Mouse (Mus musculus): ENCODE measurements around the gene Npas4.
"Not testable (repeated sequence)": the region's sequence is repeated elsewhere in the genome, so short reads cannot be mapped to it uniquely, and the experiment has no call there.

Npas4 gene

DNA sequence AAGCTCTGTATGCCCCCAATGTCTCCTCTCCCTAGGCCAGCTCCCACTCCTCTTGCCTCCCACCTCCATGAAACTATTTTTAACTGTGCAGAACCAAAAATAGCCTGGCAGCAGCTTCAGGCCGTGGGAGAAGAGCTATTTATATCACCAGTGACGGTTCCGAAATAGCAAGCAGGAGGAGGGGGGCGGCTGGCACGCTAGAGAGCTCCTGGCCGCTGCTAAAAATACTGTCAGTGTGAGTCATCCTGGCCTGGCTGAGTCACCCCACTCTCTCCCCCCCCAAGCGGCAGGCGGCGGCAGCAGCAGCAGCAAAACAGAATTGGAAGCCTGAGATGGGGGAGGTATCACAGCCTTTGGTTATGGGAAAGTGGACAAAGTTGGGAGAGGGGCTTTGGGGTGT, 2.8 kb upstream of the Npas4 start:
- DNase-seq (ENCODE audit: low read depth): peak; percentile 44

DNA sequence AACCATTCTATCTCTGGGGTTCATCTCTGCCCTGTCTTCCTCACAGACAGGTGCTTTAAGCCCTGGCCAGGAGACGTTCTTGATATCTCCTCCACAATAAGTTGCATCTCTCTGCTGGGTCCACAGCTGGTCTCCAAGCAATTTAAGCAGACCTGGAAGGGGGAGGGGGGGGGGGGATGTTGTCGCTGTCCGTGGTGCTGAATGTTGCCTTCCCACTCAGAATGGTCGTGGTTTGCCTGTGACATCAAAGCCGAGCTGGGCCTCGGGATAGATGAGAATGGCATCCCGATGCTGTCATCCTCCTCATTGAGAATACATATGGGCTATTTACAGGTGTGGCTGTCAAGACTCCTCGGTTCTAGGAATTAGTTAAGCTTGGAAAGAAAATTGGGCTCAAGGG, 2.3 kb upstream of the Npas4 start:
- DNase-seq (ENCODE audit: low read depth): peak; percentile 17

DNA sequence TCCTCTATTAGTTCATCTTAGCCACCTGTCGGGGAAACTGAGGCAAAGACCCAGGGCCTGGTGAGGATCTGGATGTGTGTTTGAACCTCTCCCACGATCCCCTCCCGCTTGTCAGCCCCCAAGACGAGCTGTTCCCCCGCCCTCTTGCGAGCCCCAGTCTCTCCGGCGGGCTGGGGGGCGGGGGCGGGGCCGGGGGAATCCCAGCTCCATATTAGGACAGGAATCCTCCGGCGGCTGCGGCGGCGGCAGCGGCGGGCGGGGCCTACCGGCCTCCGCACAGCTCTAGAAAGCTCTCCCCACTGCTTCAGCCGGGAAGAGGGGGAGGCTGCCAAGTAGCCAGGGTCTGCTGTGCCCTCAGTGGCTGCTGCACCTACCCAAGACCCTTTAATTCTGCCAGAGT, 600 bp upstream of the Npas4 start:
- no peak for DNase-seq (ENCODE audit: low read depth)

DNA sequence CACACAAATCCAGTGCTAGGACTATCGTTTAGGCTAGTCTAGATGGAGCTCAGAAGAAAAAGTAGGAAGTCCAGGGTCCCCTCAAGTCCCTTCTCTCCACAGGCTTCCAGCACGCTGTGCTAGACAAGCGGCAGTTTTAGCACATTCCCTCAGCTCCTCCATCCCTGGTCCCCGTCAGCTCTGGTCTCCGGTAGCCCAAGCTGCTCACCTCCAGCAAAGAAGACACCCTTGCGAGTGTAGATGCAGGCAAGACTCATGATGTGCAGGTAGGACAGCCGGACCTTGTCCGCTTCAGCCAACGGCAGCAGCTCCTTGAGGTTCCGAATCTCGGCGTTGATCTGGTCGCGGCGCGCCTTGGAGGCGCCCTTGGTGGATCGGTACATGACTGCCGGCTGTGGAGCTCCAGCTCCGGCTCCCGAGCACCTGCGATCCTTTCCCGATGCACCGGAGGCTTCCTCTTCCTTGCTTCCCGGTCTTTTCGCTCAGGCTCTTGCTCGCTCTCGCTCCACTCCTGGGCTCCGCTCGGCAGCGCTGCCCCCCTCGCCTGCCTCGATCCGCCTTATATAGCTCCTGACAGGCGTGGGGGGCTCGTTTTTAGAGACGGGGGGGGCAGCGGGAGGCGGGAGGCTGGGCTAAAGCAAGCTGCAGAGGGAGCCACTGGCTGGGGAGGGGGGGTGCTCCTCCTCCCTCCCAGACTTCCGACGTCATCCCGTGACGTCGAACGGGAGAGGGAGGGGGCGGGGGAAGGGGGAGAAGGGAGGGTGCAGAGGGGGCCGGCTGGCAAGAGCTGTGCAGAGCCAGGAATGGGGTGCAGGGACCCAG, 471 bp downstream of the Npas4 start:
- DNase-seq (ENCODE audit: low read depth): no peak

DNA sequence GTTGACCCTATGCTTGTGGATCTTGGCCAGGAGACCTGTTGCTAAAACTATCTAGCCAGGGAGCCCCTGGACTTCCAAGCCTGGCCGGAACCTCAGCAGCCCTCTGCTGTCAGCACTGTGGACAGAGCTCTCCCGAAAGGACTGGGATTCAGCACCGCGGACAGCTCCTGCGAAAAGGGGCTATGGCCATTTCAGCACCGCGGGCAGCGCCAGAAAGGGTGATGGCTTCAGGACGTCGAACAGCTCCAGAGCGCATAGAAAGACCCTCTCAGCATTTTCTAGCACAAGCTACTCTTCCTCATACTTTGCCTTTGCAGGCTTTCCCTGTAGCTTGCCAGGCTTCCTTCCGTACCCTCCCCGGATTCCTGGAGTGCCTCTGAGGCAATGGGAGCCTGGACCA, 1.1 kb downstream of the Npas4 start:
- DNase-seq (ENCODE audit: low read depth): peak; percentile 91

DNA sequence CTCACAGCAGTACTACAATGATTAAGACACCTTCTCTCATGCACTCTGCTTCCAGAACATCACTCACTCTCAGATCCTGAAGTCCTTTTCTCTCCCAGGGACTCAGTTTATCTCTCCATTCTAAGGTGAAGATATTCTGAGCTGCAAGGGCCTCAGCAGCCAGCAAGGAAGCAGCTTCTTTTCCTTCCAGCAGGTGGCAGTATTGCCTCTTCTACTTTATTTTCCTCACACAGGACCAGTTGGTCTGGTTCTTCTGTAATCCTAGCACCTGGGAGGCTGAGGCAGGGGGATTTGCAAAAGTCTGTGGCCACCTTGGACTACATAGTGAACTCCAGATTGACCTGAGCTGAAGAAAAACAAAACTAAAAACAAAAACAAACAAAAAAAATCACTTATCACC, 8.3 kb downstream of the Npas4 start:
- DNase-seq (ENCODE audit: low read depth): peak; percentile 56

DNA sequence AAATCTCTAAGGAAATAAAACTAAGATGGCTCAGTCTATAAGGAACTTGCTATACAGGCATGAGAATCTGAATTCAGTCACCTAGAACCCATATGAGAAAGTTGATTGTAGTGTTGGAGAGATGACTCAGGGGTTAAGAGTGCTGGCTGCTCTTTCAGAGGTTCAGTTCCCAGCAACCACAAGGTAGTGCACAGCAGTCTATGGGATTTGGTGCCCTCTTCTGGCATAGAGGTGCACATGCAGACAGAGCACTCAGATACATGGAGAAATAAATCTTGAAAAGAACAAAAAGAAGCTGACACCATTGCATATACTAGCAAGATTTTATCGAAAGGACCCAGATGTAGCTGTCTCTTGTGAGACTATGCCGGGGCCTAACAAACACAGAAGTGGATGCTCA, 21.9 kb downstream of the Npas4 start:
- DNase-seq (ENCODE audit: low read depth): peak; percentile 24

DNA sequence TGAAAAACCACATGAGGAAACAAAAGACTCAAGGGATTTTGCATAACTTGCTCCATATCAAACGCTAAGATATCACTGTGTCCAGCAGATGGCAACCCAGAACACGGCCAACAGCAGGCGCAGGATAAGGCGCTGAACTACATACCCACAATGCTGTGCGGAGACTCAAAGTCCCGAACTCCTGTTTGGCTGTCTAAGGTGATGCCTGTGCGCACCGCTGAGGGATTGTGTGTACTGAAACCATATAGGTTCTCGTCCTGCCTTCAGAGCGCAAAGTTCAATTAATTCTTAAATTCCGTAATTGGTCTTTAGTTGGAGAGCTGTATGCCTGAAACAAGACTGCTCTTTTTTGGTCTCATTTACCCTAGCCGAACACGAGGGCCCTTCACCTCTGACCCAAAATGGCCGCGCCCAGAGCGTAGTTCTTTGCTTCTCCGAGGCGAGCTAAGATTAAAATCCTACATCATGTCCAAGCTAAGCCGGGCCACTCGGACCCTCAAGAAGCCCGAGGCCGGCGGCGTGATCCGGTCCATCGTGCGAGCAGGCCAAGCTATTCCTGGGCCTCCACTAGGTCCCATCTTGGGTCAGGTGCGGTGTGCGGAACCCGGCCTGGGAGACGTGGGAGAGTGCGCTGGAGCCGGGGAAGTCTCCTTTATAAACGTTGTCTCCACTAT, 28.1 kb downstream of the Npas4 start, which contains the start of gene Mrpl11:
Gene Mrpl11 (plus strand): TSS at position 220 of the 674 bp plus-strand sequence.
- peak; percentile 93 for DNase-seq (ENCODE audit: low read depth)

DNA sequence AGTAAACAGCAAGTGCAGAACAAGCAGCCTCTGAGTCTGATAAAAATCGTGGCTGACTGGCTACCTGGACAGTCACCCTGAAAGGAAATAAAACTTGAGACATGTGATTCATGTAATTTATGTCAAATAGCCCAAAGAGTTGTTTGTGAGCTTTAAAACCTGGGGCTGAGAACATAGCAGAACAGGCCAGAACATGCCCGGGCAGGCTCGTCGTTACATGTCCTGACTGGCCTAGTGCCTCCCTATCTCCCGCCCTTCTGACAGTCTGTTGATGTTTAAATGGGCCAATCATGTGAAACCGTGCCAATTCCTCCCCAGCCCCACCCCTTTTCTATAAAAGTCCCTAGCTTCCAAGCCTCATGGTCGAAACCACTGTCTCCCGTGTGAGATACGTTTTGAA, 41.5 kb downstream of the Npas4 start:
- DNase-seq (ENCODE audit: low read depth): not testable (repeated sequence)

DNA sequence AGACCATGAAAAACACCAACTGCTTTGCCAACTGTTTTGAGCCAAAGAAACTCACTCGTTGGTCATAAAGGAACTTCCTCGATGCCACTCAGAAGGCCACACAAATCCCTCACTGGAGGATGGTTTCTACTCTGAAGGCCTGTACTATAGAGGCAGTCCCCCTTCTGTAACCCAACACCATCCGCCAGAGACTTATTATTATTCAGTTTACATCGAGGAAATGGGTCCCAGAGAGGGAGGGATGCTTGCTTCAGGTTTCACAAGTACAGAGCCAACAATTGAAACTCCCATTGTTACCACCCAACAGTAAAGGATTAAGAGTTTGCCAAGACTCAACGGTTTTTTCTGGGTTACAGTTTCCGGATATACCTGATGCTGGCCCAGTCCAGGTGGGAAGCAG, 44.6 kb downstream of the Npas4 start:
- DNase-seq (ENCODE audit: low read depth): no peak

DNA sequence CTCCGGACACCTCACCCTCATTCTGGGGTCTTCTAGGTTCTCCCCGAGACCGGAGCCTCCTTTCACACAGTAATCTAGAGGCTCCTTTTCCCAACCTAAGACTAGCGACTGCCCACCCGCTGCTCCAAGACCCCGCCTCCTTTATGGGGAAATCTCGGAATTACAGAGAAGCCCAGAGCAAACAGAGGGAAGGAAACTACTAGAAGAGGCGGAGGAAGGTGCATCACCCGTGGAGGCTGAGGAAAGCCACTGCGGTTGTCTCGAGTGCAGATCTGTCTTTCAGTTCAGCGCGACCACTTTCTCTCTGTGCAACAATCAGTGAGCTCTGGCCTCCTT, 46.9 kb downstream of the Npas4 start:
- no peak for DNase-seq (ENCODE audit: low read depth)

DNA sequence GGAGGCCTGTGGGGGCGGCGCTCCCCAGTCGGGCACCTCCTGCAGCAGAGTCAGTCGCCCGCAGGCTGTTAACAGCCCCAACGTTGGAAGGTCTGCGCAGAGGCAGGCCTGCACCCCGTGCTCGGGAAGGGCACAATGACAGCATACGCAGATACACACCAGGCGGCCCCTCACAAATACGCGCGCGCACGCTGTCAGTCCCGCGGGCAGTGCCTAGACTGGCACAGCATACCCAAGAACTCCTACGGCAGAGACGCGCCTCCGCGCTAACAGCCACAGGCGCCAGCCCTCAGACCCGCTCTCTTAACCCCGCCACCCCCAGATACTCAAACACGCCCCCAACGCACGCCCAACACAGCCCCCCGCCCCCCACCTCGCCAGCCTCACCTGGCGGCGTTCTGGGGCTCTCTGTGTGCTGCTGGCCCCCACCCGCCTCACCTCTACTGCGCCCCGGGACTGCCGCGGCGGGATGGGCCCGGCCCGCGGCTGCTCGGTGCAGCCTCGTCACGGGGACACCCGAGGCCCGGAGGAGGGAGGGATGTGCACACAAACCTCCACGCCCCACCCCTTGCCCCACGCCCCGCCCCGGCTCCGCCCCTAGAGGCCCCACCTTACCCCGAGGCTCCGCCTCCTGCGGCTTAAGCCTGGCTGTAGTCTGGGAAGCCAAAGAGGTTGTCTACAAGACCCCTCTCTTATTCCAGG, 47.4 kb downstream of the Npas4 start, which contains the start of gene Peli3:
Gene Peli3 (minus strand): TSS at position 577 of the 702 bp plus-strand sequence.
- no peak for DNase-seq (ENCODE audit: low read depth)

DNA sequence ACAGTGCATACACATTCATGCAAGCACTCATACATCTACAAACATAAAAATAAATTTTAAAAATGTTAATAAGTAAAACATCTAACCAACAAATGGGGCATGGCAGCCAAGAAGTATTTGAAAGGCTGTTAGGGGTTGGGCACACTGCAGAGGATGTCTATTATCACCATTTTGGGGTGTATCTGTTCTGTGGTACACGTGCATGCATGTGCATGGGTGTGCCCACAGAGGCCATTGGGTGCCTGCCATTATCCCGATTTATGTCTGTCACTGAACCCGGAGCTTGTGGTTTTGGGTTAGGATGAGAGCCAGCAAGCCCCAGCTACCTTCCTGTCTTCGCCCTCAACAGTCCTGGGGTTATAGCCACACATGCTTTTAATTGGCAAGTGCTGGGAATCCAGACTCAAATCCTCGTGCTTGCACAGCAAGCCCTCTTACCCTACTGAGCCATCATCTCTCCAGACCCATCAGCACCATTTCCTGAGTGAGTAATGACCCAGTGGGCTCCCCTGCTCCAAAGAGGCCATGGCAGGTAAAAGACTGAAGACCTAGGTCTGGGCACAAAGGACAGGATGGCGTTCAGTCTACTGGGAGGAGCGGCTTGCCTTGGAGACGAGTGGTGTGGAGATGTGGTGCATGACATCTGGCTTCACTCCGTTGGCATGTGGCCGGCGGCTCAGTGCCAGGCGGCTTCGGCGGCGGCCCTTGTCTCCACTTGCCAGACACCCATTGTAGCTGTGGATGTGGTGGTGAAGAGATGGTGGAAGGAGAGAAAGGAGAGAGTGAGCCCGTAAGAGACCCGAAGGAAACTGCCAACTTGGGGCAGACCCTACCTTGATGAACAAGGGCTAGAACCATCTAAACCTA, 52.4 kb downstream of the Npas4 start:
- DNase-seq (ENCODE audit: low read depth): no peak

DNA sequence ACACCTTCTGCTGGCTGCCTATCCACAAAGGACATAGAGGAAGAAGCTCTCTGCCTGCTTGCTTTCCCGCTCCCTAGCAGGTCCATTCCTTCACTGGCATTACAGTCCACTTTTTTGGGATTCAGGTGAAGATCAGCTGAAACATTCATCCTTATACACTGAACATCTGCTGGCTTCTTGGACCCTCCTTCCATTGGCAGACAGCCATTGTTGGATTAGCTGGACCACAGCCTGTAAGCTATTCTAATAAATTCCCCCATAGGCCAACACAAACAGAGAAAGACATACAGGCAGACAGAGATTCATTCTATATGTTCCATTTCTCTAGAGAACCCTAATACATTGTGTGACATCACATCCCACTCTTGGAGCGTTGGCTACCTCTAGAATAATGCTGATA, 53.2 kb downstream of the Npas4 start:
- no peak for DNase-seq (ENCODE audit: low read depth)
